Mouse (Mus musculus): ENCODE data around the gene Tubb3. TPM values are rescaled to one million over a fixed set of nuclear protein-coding genes. Genes with fewer than 3 reads are reported as not detected.

Tubb3 gene
- total RNA-seq, 2 experiments from 2014 or later: 0.61 to 0.67 TPM

Other genes with a start within 250 kb of the Tubb3 start
- gene Dpep1, start 225.2 kb upstream of the Tubb3 start, total RNA-seq (2021): 10 to 100 TPM; 28.6 to 43.2 TPM
- 10 to 100 TPM; 50.1 to 64.3 TPM for gene Chmp1a, start 198.7 kb upstream of the Tubb3 start, total RNA-seq (2021)
- 10 to 100 TPM; 38.4 to 45.7 TPM for gene Spata33, start 198.6 kb upstream of the Tubb3 start, total RNA-seq (2021)
- 10 to 100 TPM; 22.5 to 23.8 TPM for gene Cdk10, start 186.6 kb upstream of the Tubb3 start, total RNA-seq (2021)
- gene Spata2l, start 175.2 kb upstream of the Tubb3 start, total RNA-seq (2021): 1 to 10 TPM; 6.5 to 6.9 TPM
- 10 to 100 TPM; 15.7 to 16.6 TPM for gene Zfp276, start 157.2 kb upstream of the Tubb3 start, total RNA-seq (2021)
- 10 to 100 TPM; 23.1 to 29.1 TPM for gene Vps9d1, start 157.1 kb upstream of the Tubb3 start, total RNA-seq (2021)
- gene Fanca, start 92.8 kb upstream of the Tubb3 start, total RNA-seq (2021): 1 to 10 TPM; 2.1 to 5.4 TPM
- under 1 TPM; 0.24 to 0.32 TPM for gene Spire2, start 78.7 kb upstream of the Tubb3 start, total RNA-seq (2021)
- gene Tcf25, start 37.7 kb upstream of the Tubb3 start, total RNA-seq (2021): 100 to 1,000 TPM; 136 to 149 TPM
- gene Mc1r, start 4.3 kb upstream of the Tubb3 start, total RNA-seq (2021): not detected
- gene Def8, start 12.1 kb downstream of the Tubb3 start, total RNA-seq (2021): 10 to 100 TPM; 45.8 to 50.8 TPM
- 10 to 100 TPM; 53.8 to 58.4 TPM for gene Afg3l1, start 66.5 kb downstream of the Tubb3 start, total RNA-seq (2021)
- not detected for gene Dbndd1, start 104.0 kb downstream of the Tubb3 start, total RNA-seq (2021)
- 1 to 10 TPM; 6.1 to 6.2 TPM for gene Gas8, start 107.4 kb downstream of the Tubb3 start, total RNA-seq (2021)
- gene Rhou, start 242.5 kb downstream of the Tubb3 start, total RNA-seq (2021): 1 to 10 TPM; 7.5 to 9.9 TPM

Data from heart, postnatal 14 days (tissue).